Mouse (Mus musculus) intestine, postnatal 0 days (tissue): ENCODE results near the gene Nxpe4. TPM values are rescaled to one million over a fixed set of nuclear protein-coding genes. Genes with fewer than 3 reads are reported as not detected.
A peak's percentile ranks its signal among the peaks of the same experiment; 100 is the strongest.

ENCODE experiments used
- ATAC-seq: fragments of 200-750 bp; cut with Nextera tagmentation; 2 replicates; pipeline ENCODE4 v1.8.0; 2017; ENCODE audit warnings: mild to moderate bottlenecking, moderate TSS enrichment, moderate library complexity
- H3K27ac ChIP-seq: fragments of 300-500 bp; sonication (generic); 2 replicates; pipeline ENCODE4 v1.5.1; 2014; ENCODE audit warnings: mild to moderate bottlenecking, low read depth, low read length, moderate library complexity
- H3K27me3 ChIP-seq: fragments of 300-500 bp; sonication (generic); replicated peaks from 2 replicates; pipeline ENCODE4 v1.6.1; 2014; ENCODE audit warnings: low read length, mixed read lengths; ENCODE audit not compliant: control insufficient read depth, insufficient read depth
- H3K36me3 ChIP-seq: fragments of 300-500 bp; sonication (generic); 2 replicates; pipeline ENCODE4 v1.6.1; 2014; ENCODE audit warnings: mild to moderate bottlenecking, moderate library complexity; ENCODE audit not compliant: control insufficient read depth, insufficient read depth
- H3K4me1 ChIP-seq: fragments of 300-500 bp; sonication (generic); replicated peaks from 2 replicates; pipeline ENCODE4 v1.6.1; 2014; ENCODE audit warnings: antibody characterized with exemption, low read length, mixed read lengths; ENCODE audit not compliant: control insufficient read depth, insufficient read depth
- H3K4me2 ChIP-seq: fragments of 300-500 bp; sonication (generic); replicated peaks from 2 replicates; pipeline ENCODE4 v1.6.1; 2014; ENCODE audit warnings: low read depth, mild to moderate bottlenecking, moderate library complexity
- H3K4me3 ChIP-seq: fragments of 300-500 bp; sonication (generic); 2 replicates; pipeline ENCODE4 v1.5.1; 2014; ENCODE audit warnings: low read depth, low read length
- H3K9ac ChIP-seq: fragments of 300-500 bp; sonication (generic); 2 replicates; pipeline ENCODE4 v1.6.1; 2014; ENCODE audit warnings: mild to moderate bottlenecking, low read depth, low read length
- H3K9me3 ChIP-seq: fragments of 300-500 bp; sonication (generic); 2 replicates; pipeline ENCODE4 v1.6.1; 2016; ENCODE audit warnings: mixed run types; ENCODE audit not compliant: control insufficient read depth
- CTCF ChIP-seq: sonication (generic); IDR thresholded peaks from 2 replicates; pipeline ENCODE4 v1.5.1; 2016; ENCODE audit warnings: low read depth, mild to moderate bottlenecking, control low read depth, antibody characterized with exemption, moderate library complexity
- WGBS: fragments of 180-500 bp; shearing (Covaris S2); extraction: QIAGEN DNeasy Blood & Tissue Kit; methylation state at CpG from one replicate; pipeline ENCODE4 v1.1.7; 2014; 5-methylcytosine and 5-hydroxymethylcytosine counted together
- polyA plus RNA-seq: library from polyadenylated mRNA; unstranded; fragments of >200 nt; fragmentation: Nextera tagmentation; extraction: Ambion mirVana; gene quantifications from 2 replicates; pipeline ENCODE4 v1.2.1, GENCODE M21; 2015

The Nxpe4 gene
- polyA plus RNA-seq, 1 experiment from 2014 or later: 2.0 TPM

DNA sequence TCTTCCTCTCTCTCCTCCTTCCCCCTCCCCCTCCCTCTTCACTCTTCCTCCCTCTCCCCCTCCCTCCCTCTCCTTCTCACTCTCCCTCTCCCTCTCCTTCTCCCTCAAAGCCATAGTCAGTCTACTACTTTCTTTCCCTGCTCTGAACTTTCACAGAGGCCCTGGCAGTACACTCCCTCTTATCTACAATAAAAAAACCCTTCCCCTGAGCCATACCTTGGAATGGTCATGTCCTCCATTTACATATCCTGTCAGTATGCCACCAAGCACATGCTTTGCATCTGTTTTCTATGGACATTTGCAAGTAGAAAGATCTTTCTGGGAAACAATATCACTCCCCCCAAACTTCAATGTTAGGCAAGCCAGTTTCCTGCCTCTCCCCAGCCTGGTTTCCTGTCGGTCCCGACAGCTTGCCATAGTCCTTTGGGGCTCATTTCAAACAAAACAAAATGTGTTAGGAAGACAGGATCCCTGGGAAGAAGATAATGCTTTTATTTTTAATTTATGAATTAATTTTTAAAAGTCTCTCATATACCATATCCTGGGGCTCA is 191.4 kb downstream of the Nxpe4 start, which contains the start of gene Nxpe2:
Nxpe2 (minus strand) TSS at position 307 of the 551 bp plus-strand sequence.
- Histone ChIP-seq H3K9me3 (no peaks in the 10 kb centered on the region), H3K27me3 (no peaks in the 10 kb centered on the region), H3K27ac (no peak within 1 kb of the TSS), H3K4me2 (no peak within 1 kb of the TSS), H3K4me3 (no peak within 1 kb of the TSS), H3K36me3 (no peaks in the 10 kb centered on the region), H3K9ac (no peak within 1 kb of the TSS), H3K4me1 (no peaks in the 10 kb centered on the region)
- WGBS: 55% methylated on average over 2 of the region's 2 CpGs
- no peak for TF ChIP-seq CTCF
- ATAC-seq: no peak

DNA sequence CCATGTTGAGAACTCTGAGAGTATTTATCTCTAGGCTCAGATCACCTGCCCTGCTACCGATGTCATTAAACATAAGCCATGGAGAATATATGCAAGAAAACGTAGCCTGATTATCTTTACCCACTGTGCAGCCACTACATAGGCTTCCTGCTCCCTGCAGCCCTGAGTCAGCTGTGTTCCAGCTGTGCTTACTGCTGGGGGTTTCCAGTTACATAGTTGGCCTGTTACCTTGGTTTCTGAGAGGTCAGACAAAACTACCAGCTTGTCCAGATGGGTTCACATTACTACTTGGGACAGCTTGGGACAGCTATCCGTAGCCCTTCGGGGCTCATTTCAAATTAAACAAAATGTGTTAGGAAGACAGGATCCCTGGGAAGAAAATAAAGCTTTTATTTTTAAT is 192.3 kb downstream of the Nxpe4 start:
- WGBS: 70% methylated on average over 4 of the region's 4 CpGs
- no peak for TF ChIP-seq CTCF
- Histone ChIP-seq H3K27ac (no peak overlapping the region), H3K9me3 (no peaks in the 10 kb centered on the region), H3K36me3 (no peaks in the 10 kb centered on the region), H3K9ac (no peak overlapping the region), H3K4me2 (no peak overlapping the region), H3K27me3 (no peaks in the 10 kb centered on the region), H3K4me1 (no peaks in the 10 kb centered on the region), H3K4me3 (no peak overlapping the region)
- ATAC-seq: no peak

DNA sequence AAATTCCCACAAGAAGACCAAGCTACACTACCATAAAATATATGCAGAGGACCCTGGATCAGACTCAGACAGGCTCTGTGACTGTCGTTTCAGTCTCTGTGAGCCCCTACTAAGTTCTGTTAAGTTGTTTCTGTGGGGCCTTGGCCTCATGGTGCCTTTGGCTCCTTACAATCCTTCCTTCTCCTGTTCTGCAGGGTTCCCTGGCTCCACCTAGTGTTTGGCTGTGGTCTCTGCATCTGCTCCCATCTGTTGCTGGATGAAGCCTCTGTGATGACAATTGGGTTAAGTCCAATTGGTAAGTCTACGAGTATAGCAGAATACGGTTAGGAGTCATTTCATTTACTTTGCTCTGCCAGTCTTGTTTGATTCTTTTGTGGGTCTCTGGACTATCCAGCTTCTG is 193.0 kb downstream of the Nxpe4 start:
- H3K4me1 ChIP-seq: no peaks in the 10 kb centered on the region

DNA sequence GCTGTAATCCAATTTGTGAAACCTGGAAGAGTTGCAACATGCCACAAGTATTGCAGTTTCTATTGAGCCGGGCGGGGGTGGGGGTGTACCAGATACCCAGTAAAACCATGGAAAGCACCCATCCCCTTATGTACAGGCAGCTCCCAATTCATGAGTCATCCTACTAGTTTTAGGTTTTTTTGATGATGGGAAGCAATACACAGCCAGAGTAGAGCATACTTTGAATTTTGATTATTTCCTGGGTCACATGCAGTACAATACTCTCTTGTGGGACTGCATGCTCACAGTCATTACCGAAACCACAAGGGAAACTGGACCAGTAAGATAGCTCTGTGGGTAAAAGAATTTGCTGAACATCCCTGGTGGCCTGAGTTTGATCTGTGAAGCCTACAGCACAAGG is 195.3 kb downstream of the Nxpe4 start:
- TF ChIP-seq CTCF: no peak
- Histone ChIP-seq H3K4me1 (no peaks in the 10 kb centered on the region), H3K36me3 (no peaks in the 10 kb centered on the region), H3K4me3 (no peak overlapping the region), H3K27me3 (no peaks in the 10 kb centered on the region), H3K4me2 (no peak overlapping the region), H3K27ac (no peak overlapping the region), H3K9me3 (no peaks in the 10 kb centered on the region), H3K9ac (no peak overlapping the region)
- no peak for ATAC-seq
- WGBS: 85% methylated on average over 3 of the region's 3 CpGs

More for the DNA sequence above, 193.0 kb downstream of the Nxpe4 start:
- Histone ChIP-seq H3K9me3 (no peaks in the 10 kb centered on the region), H3K9ac (no peak overlapping the region), H3K4me3 (no peak overlapping the region), H3K27me3 (no peaks in the 10 kb centered on the region), H3K27ac (no peak overlapping the region), H3K36me3 (no peaks in the 10 kb centered on the region), H3K4me2 (no peak overlapping the region)
- TF ChIP-seq CTCF: peak; percentile 92
- 45% methylated on average over 3 of the region's 3 CpGs for WGBS
- ATAC-seq: no peak

DNA sequence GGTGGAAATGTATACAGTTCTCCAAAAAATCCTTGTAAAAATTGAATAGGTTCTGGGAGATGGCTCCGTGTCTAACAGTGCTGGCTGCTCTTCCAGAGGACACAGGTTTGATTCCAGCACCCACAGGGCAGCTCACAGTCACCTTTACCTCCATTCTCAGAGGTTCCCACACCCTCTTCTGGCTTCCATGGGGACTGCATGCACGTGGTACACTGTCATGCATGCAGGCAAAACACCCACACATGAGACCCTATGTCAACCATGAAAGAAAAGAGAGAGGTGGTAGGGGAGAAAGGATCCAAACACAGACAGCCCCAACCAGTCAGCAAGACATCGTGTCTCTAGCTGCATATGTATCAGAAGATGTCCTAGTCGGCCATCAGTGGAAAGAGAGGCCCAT is 199.0 kb downstream of the Nxpe4 start:
- Histone ChIP-seq H3K9ac (no peak overlapping the region), H3K27me3 (no peaks in the 10 kb centered on the region), H3K27ac (no peak overlapping the region), H3K36me3 (no peaks in the 10 kb centered on the region), H3K4me3 (no peak overlapping the region), H3K4me1 (no peaks in the 10 kb centered on the region), H3K9me3 (no peaks in the 10 kb centered on the region), H3K4me2 (no peak overlapping the region)
- peak; percentile 17; the same call in 1 of the 2 replicates for TF ChIP-seq CTCF
- WGBS: 72% methylated on average over 4 of the region's 4 CpGs
- ATAC-seq: no peak

DNA sequence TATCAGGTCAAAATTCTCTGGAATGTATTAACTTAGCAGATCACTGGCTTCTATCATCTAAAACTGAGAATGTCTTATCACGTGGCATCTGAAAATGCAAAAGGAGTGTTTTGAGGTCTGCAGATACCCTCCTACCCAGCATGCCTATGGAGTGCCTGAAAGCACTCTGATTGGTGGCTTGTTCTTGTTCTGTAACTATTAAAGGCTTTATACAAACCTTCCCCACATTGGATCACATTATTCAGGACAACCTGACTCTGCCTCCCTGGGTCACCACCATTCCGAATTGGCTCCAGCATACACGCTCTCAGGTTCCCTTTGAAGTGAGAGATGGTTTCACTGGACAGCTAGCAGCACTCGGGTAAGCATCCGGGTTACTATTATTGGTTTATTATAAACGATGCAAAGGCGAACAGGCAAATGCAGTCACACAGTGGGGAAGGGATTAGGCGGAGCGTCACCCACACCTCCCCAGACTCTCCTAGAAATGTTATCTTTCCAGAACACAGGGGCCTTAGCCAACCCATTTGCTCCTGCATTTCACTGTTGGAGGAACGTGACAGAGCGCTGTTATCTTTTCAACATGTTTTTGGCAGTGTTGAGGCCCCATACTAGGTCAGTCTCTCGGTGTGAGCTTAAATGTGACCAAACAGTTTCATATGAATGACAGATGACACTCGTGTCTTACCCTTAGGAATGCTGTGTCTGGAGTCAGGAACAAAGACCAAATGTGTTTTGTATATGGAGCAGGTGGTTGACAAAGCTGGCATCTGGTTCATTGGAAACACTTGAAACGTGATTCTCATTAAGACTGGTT is 200.2 kb downstream of the Nxpe4 start:
- Histone ChIP-seq H3K9ac (no peak overlapping the region), H3K9me3 (no peaks in the 10 kb centered on the region), H3K4me3 (no peak overlapping the region), H3K27me3 (no peaks in the 10 kb centered on the region), H3K36me3 (no peaks in the 10 kb centered on the region), H3K4me1 (no peaks in the 10 kb centered on the region), H3K4me2 (no peak overlapping the region), H3K27ac (no peak overlapping the region)
- TF ChIP-seq CTCF: no peak
- ATAC-seq: no peak
- WGBS: 77% methylated on average over 14 of the region's 14 CpGs
